Mouse (Mus musculus) cerebellum, postnatal 25 days (tissue): ENCODE data around the gene Acly.
A peak's percentile ranks its signal among the peaks of the same experiment; 100 is the strongest.

Source experiments
- DNase-seq, 2 experiments: peaks; one replicate each; pipeline ENCODE4 v3.0.0; 2021; ENCODE audit warnings: mixed read lengths in 2 of 2

The Acly gene

DNA sequence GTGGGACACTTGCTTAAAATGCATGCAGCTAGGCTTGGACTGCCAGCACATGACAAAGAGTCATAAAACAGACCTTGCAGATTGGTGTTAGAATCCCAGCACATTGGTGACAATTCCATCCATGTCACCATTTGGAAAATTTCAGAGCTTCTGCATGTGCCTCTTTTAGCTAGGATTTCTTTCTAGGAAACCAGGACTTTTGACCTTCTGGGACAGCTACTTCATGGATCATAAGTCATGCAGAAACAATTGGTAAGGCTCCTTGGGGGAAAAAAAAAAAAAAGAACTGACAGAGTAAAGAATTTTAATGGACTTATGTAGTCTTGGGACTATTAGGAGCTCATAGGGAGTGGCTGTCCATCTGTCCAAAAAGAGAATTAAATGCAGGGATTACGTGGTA, 89.9 kb downstream of the Acly start:
- DNase-seq, result no peak

DNA sequence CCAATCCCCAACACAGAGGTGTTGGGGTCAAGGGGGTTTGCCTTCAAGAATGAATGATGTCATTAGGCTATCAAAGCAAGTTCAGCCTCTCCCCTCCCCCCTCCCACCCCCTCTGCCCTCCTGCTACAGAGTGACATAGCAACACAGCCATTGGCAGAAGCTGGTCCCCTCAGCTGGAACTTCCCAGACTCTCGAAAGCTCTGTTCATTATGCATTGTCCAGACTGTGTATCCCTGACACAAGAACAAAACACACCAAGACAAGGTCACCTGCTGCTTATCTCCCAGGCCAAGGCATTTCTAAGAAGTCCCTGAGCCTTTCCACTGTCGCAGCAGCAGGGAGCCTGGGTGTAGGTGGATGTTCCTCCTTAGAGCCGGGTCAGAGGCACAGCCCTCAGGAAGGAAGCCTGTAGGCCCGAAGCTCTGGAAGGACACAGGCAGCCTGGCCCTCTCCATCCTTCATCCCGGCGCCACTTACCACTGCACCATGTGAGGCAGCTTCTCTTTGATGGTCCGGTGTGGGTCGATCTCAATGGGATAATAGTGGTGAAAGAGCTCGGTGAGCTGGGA, 92.0 kb downstream of the Acly start:
- no peak for DNase-seq

- no peak for DNase-seq
Observed at GRCm38 (mm10) chr11:100432002-100432401, 95.8 kb downstream of the Acly start.

DNA sequence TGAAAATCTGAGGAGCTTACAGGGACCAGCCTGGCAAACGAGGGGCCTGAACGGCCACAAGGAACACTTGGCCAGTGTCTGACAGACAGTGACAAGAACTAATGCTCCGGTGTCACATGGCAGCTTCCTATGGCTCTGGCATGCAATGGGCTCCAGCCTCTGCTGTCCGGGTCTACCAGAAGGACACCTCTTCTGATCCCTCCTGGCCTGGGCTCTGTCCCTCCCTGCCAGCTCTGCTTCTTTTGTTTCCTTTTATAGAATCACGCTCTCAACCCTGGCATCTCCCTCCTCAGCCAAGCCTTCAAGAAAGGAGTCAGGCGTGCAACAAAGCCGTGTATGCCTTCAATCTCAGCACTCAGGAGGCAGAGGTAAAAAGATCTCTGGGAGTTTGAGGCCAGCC, 97.7 kb downstream of the Acly start:
- peak; percentile 35 to 52 for DNase-seq

GRCm38 (mm10) chr11:100428612-100429199, 99.1 kb downstream of the Acly start:
- DNase-seq, result peak; percentile 34 to 63

GRCm38 (mm10) chr11:100426820-100427219, 101.0 kb downstream of the Acly start:
- no peak for DNase-seq
